Mouse (Mus musculus) leukemia stem cell, adult 10-12 weeks (primary cell): ENCODE measurements around the gene Arf3. TPM values are rescaled to one million over a fixed set of nuclear protein-coding genes. Genes with fewer than 3 reads are reported as not detected.

ENCODE experiments used
- polyA plus RNA-seq: library from polyadenylated mRNA; stranded (reverse); fragments of >175 nt; gene quantifications from 2 replicates; pipeline ENCODE4 v1.2.3, GENCODE M21; 2012; ENCODE audit warnings: low replicate concordance

Gene Arf3
- polyA plus RNA-seq, result 11.6 and 18.3 TPM in 2 replicates

GRCm38 (mm10) chr15:98762670-98763529 lies at the start of gene Arf3:
Gene Arf3 (minus strand): TSS chr15:98763214.

DNA sequence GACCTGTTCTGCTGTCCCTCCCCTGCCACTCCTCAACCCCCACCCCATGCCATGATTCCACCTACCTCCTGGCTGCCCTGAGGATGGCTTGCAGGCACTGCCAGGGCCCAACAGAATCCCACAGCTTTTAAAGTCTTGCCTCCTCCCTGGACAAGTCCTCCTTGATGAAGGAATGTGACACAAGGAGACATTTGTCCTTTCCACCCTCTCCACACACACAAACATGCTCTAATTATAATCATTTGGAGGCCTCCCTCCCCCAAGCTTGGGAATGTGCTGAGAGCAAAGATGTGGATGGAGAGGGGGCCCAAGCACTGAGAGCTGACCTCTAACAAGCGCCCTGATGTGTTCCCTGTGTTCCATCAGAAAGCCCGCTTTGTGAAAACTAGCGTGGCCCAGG lies 46.4 kb upstream of the Arf3 start, which contains the start of gene Ddn:
TSS of gene Ddn (minus strand) at position 101 of the 400 bp plus-strand sequence.

GRCm38 (mm10) chr15:98789661-98790535 lies 26.9 kb upstream of the Arf3 start, which contains the start of gene Wnt1:
Gene Wnt1 (plus strand): TSS chr15:98789857.

GRCm38 (mm10) chr15:98777762-98778161 lies 14.7 kb upstream of the Arf3 start, which contains the start of gene Wnt10b:
Gene Wnt10b (minus strand): TSS chr15:98778150.

DNA sequence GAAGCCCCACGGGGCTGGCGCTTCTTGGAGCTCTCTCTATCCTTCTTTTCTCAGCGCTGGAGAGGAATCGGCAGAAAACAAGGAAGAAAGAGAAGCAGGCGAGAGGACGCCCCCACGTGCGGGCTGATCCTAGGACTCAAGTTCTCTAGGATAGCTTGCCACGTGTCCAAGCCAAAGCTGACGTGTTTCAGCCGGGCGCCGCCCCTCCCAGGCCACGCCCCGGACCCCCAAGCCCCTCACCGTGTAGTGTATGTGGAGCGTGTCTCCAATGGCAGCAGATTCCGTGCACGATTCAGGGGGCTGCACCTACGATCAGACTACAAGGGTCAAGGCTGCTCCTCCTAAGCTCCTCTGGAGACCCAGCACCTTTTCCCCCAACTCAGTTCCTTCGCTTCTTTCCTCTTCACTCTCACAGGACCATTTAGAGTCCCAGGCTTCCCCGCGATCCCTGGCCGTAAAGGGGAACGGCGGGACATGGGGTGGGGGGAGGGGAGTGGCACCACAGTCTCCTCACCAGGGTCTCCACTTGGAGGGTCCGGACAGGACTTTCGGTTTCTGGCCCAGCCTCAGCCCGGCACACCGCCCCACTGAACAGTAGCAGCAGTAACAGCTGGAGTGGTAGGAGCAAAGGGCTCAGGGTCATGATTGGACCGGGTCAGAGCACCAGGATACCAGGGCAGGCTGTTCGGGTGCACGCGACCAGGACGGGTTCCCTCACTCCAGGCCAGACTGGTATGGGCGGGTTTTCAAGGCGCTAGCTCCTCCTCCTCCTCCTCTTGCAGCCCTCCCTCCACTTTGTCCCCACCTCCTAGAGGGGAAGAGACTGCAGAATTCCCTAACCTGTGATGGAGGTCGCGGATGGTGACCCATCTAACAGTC lies 35.3 kb downstream of the Arf3 start, which contains the start of gene Fkbp11:
TSS of gene Fkbp11 (minus strand) at position 756 of the 879 bp plus-strand sequence.

GRCm38 (mm10) chr15:98707766-98708372 lies 55.1 kb downstream of the Arf3 start, which contains the start of gene Ccdc65:
Gene Ccdc65 (plus strand): TSS chr15:98708207.

Other genes with a start within 250 kb of the Arf3 start
- 15.3 and 23.6 TPM in 2 replicates for gene Kansl2, start 228.9 kb downstream of the Arf3 start, polyA plus RNA-seq
- 3.5 and 6.5 TPM in 2 replicates for gene Ccnt1, start 192.3 kb downstream of the Arf3 start, polyA plus RNA-seq
- gene 4930415O20Rik, start 192.2 kb downstream of the Arf3 start, polyA plus RNA-seq, result not detected in 2 replicates
- 28.3 and 35.6 TPM in 2 replicates for gene Adcy6, start 153.1 kb downstream of the Arf3 start, polyA plus RNA-seq
- gene Cacnb3, start 132.4 kb downstream of the Arf3 start, polyA plus RNA-seq, result 2.2 and 5.7 TPM in 2 replicates
- gene Ddx23, start 100.3 kb downstream of the Arf3 start, polyA plus RNA-seq, result 83.8 and 103 TPM in 2 replicates
- 0.23 and 0.60 TPM in 2 replicates for gene Rnd1, start 85.8 kb downstream of the Arf3 start, polyA plus RNA-seq
- gene Ccdc65, start 55.0 kb downstream of the Arf3 start, polyA plus RNA-seq, result not detected in 2 replicates
- gene Fkbp11, start 35.0 kb downstream of the Arf3 start, polyA plus RNA-seq, result 2.6 and 5.6 TPM in 2 replicates
- 0.13 TPM in 1 of 2 replicates, not detected in the other for gene Wnt10b, start 14.9 kb upstream of the Arf3 start, polyA plus RNA-seq
- 0.28 TPM in 1 of 2 replicates, not detected in the other for gene Wnt1, start 26.6 kb upstream of the Arf3 start, polyA plus RNA-seq
- 0.32 and 0.66 TPM in 2 replicates for gene Ddn, start 46.3 kb upstream of the Arf3 start, polyA plus RNA-seq
- 245 and 251 TPM in 2 replicates for gene Prkag1, start 68.3 kb upstream of the Arf3 start, polyA plus RNA-seq
- 81.7 and 92.9 TPM in 2 replicates for gene Kmt2d, start 108.0 kb upstream of the Arf3 start, polyA plus RNA-seq
- 0.84 and 3.0 TPM in 2 replicates for gene Rhebl1, start 131.3 kb upstream of the Arf3 start, polyA plus RNA-seq
- gene Dhh, start 135.3 kb upstream of the Arf3 start, polyA plus RNA-seq, result 0.13 TPM in 1 of 2 replicates, not detected in the other
- 15.3 and 15.8 TPM in 2 replicates for gene Lmbr1l, start 155.0 kb upstream of the Arf3 start, polyA plus RNA-seq
- gene Tuba1b, start 171.4 kb upstream of the Arf3 start, polyA plus RNA-seq, result 329 and 729 TPM in 2 replicates
- gene Gm49450, start 190.3 kb upstream of the Arf3 start, polyA plus RNA-seq, result 8.6 and 196 TPM in 2 replicates
- gene Tuba1a, start 190.5 kb upstream of the Arf3 start, polyA plus RNA-seq, result 4.0 and 6.3 TPM in 2 replicates